Mouse (Mus musculus) megakaryocyte, embryonic 14.5 days (primary cell): ENCODE measurements around the gene Epn3.

Source experiments
- FLI1 ChIP-seq: IDR thresholded peaks from 2 replicates; pipeline ENCODE4 v1.6.1; 2012; ENCODE audit warnings: low read length, inconsistent platforms, mixed read lengths
- GATA1 ChIP-seq: IDR thresholded peaks from 3 replicates; pipeline ENCODE4 v1.6.1; 2012; ENCODE audit warnings: mixed read lengths, low read length, inconsistent platforms, borderline replicate concordance

GRCm38 (mm10) chr11:94491035-94491748 is 8.6 kb downstream of the Epn3 start:
- no peak for TF ChIP-seq GATA1
- no peak for TF ChIP-seq FLI1
